25 mouse cellular contexts compared by ENCODE assay signal in genomic region chr5:16506702-16507350, GRCm38 (mm10). TPM values are rescaled to one million over a fixed set of nuclear protein-coding genes. Genes with fewer than 3 reads are reported as not detected.
A peak's percentile ranks its signal among the peaks of the same experiment; 100 is the strongest.
DNase-seq lines count a peak whose midpoint lies in the region; ATAC-seq and TF ChIP-seq lines count a peak whose summit lies in the region.
"Had no signal": no experiment of that assay in that cellular context is flagged by ENCODE, and none has a peak within 500 bp of the region (broad histone marks: within the 10 kb centered on the region; RNA-seq: fewer than 3 reads in every experiment).

No protein-coding gene starts in this region.

- no peak for TF ChIP-seq CTCF in forebrain, postnatal 0 days (IDR thresholded peaks at IDR 0.05; ENCODE audit: low read depth)

- no peak overlapping the region for H3K4me3 ChIP-seq in forebrain, postnatal 0 days (ENCODE audit: low read depth, low read length)
- H3K4me3 ChIP-seq in forebrain, embryonic 11.5 days (ENCODE audit: low read depth, low read length), result no peak overlapping the region
- H3K4me3 ChIP-seq: heart, embryonic 13.5 days; limb, embryonic 12.5 days; liver, embryonic 13.5 days; megakaryocyte, embryonic 14.5 days; midbrain, embryonic 13.5 days had no signal

- H3K4me1 ChIP-seq in forebrain, postnatal 0 days (ENCODE audit: insufficient read depth), result no peaks in the 10 kb centered on the region
- H3K4me1 ChIP-seq in forebrain, embryonic 11.5 days (replicated peaks; ENCODE audit: control insufficient read depth, insufficient read depth, low read length), result no peaks in the 10 kb centered on the region
- H3K4me1 ChIP-seq: heart, embryonic 13.5 days; limb, embryonic 12.5 days; liver, embryonic 13.5 days; midbrain, embryonic 13.5 days had no signal

- peak; percentile 93 for ATAC-seq in forebrain, postnatal 0 days
- no peak for ATAC-seq in forebrain, embryonic 11.5 days (replicated peaks; ENCODE audit: low FRiP score)
- peak; percentile 83 for ATAC-seq in megakaryocyte, adult 5-6 weeks (ENCODE audit: poor library complexity, severe bottlenecking)
- ATAC-seq: midbrain, embryonic 13.5 days had no signal

- H3K27ac ChIP-seq in forebrain, postnatal 0 days (ENCODE audit: low read depth, low read length), result no peak overlapping the region
- H3K27ac ChIP-seq in forebrain, embryonic 11.5 days (ENCODE audit: low read depth, low read length), result no peak overlapping the region
- H3K27ac ChIP-seq: heart, embryonic 13.5 days; hindbrain, embryonic 14.5 days; limb, embryonic 12.5 days; liver, embryonic 13.5 days; midbrain, embryonic 13.5 days had no signal

- no peaks in the 10 kb centered on the region for H3K27me3 ChIP-seq in forebrain, postnatal 0 days (ENCODE audit: insufficient read depth, low read length)
- H3K27me3 ChIP-seq in forebrain, embryonic 11.5 days (ENCODE audit: control insufficient read depth, insufficient read depth, low read length), result no peaks in the 10 kb centered on the region
- H3K27me3 ChIP-seq: heart, embryonic 13.5 days; limb, embryonic 12.5 days; liver, embryonic 13.5 days; megakaryocyte, embryonic 14.5 days; midbrain, embryonic 13.5 days had no signal

- H3K4me2 ChIP-seq in forebrain, postnatal 0 days (ENCODE audit: low read depth), result no peak overlapping the region
- H3K4me2 ChIP-seq in forebrain, embryonic 11.5 days (ENCODE audit: low read depth, low read length, severe bottlenecking), result no peak overlapping the region
- H3K4me2 ChIP-seq: heart, embryonic 13.5 days; hindbrain, embryonic 14.5 days; limb, embryonic 12.5 days; liver, embryonic 13.5 days; midbrain, embryonic 13.5 days had no signal

- H3K9me3 ChIP-seq in forebrain, postnatal 0 days (ENCODE audit: low read length), result no peaks in the 10 kb centered on the region
- no peaks in the 10 kb centered on the region for H3K9me3 ChIP-seq in forebrain, embryonic 11.5 days (ENCODE audit: control insufficient read depth, low read length)
- H3K9me3 ChIP-seq: heart, embryonic 13.5 days; limb, embryonic 12.5 days; liver, embryonic 13.5 days; megakaryocyte, embryonic 14.5 days; midbrain, embryonic 13.5 days had no signal

- peak; percentile 63 for DNase-seq in forebrain, postnatal 0 days
- DNase-seq in forebrain, embryonic 11.5 days (ENCODE audit: low spot score), result no peak
- peak; percentile 4 for DNase-seq in adipocyte (ENCODE audit: low spot score)
- peak; percentile 36 for DNase-seq in brain, embryonic 18.5 days (ENCODE audit: low read depth, low spot score)
- DNase-seq in heart, adult 8-10 months (ENCODE audit: low spot score), result no peak
- no peak for DNase-seq in kidney, postnatal 4 days
- DNase-seq: adrenal gland, postnatal 25 days; cerebellum, adult 2 months; gastrocnemius, postnatal 14 days; heart, adult 18-20 months; heart, postnatal 14 days; kidney, adult 8-10 months; kidney, postnatal 14 days; layer of hippocampus, postnatal 36 days; liver, embryonic 13.5 days; lung, adult 2 months; lung, postnatal 14 days; thymus, adult 2 months; thymus, postnatal 4 days had no signal

- H3K36me3 ChIP-seq in forebrain, postnatal 0 days (ENCODE audit: insufficient read depth), result no peaks in the 10 kb centered on the region
- H3K36me3 ChIP-seq in forebrain, embryonic 11.5 days (ENCODE audit: control insufficient read depth, insufficient read depth, low read length), result no peaks in the 10 kb centered on the region
- H3K36me3 ChIP-seq: heart, embryonic 13.5 days; limb, embryonic 12.5 days; liver, embryonic 13.5 days; midbrain, embryonic 13.5 days had no signal

- 56% methylated on average over 4 of the region's 4 CpGs for WGBS in forebrain, postnatal 0 days
- WGBS in forebrain, embryonic 11.5 days, result 85% methylated on average over 4 of the region's 4 CpGs

- H3K9ac ChIP-seq in forebrain, postnatal 0 days, result no peak overlapping the region
- H3K9ac ChIP-seq in forebrain, embryonic 11.5 days (ENCODE audit: low read length), result no peak overlapping the region
- H3K9ac ChIP-seq: heart, embryonic 13.5 days; hindbrain, embryonic 14.5 days; limb, embryonic 12.5 days; liver, embryonic 13.5 days; midbrain, embryonic 13.5 days had no signal

RNA-seq across cellular contexts. Expression of gene Hgf, which starts 46.5 kb away (rescaled TPM):
- total RNA-seq in forebrain, postnatal 0 days (2014; rRNA removed), result 3.5 TPM in 2 replicates
- 1.5 and 1.7 TPM in 2 replicates for polyA plus RNA-seq in forebrain, postnatal 0 days (2015; fragmentation: Nextera tagmentation; extraction: Ambion mirVana)
- 0.61 and 0.83 TPM in 2 replicates for polyA plus RNA-seq in forebrain, embryonic 11.5 days (2014; fragmentation: Nextera tagmentation; extraction: Ambion mirVana)
- 19.1 and 19.2 TPM in 2 replicates for total RNA-seq in megakaryocyte, adult 5-6 weeks (2015)
- total RNA-seq in megakaryocyte, adult 5-6 weeks (2017), result 23.8 and 26.5 TPM in 2 replicates
- 1 to 10 TPM in 2 of 4 experiments, under 1 TPM in 2; 0.55 to 1.4 (median 0.85) TPM for total RNA-seq in heart, adult 8-10 months (2022)

Comparison
In these comparisons a context has a peak if more than half of its experiments do, and no peak if none do; other contexts are left out.
1. DNase-seq: peak in forebrain, postnatal 0 days (single experiment), adipocyte (single experiment) and brain, embryonic 18.5 days (single experiment); none in forebrain, embryonic 11.5 days (single experiment), heart, adult 8-10 months (single experiment) and kidney, postnatal 4 days (0 of 2).